Mouse (Mus musculus): ENCODE results near the gene Odf3l1. TPM values are rescaled to one million over a fixed set of nuclear protein-coding genes. Genes with fewer than 3 reads are reported as not detected.

Odf3l1 gene
- polyA plus RNA-seq, 1 experiment from 2014 or later = not detected

Other genes starting within 250 kb of the Odf3l1 start
- 2.5 and 3.2 TPM in 2 replicates for gene Lingo1, start 68.2 kb downstream of the Odf3l1 start, polyA plus RNA-seq (2014; fragmentation: Nextera tagmentation; extraction: Ambion mirVana)
- gene Cspg4, start 354 bp upstream of the Odf3l1 start, polyA plus RNA-seq (2014; fragmentation: Nextera tagmentation; extraction: Ambion mirVana) = 1.4 and 2.0 TPM in 2 replicates
- gene Snx33, start 63.7 kb upstream of the Odf3l1 start, polyA plus RNA-seq (2014; fragmentation: Nextera tagmentation; extraction: Ambion mirVana) = 5.8 and 6.0 TPM in 2 replicates
- 63.6 and 65.4 TPM in 2 replicates for gene Imp3, start 72.8 kb upstream of the Odf3l1 start, polyA plus RNA-seq (2014; fragmentation: Nextera tagmentation; extraction: Ambion mirVana)
- gene Snupn, start 86.2 kb upstream of the Odf3l1 start, polyA plus RNA-seq (2014; fragmentation: Nextera tagmentation; extraction: Ambion mirVana) = 27.8 and 28.4 TPM in 2 replicates
- gene Ptpn9, start 130.2 kb upstream of the Odf3l1 start, polyA plus RNA-seq (2014; fragmentation: Nextera tagmentation; extraction: Ambion mirVana) = 31.8 and 35.5 TPM in 2 replicates
- gene Sin3a, start 207.4 kb upstream of the Odf3l1 start, polyA plus RNA-seq (2014; fragmentation: Nextera tagmentation; extraction: Ambion mirVana) = 63.7 and 71.4 TPM in 2 replicates